Mouse (Mus musculus): Measurements from ENCODE around the gene Gm48552. TPM values are rescaled to one million over a fixed set of nuclear protein-coding genes. Genes with fewer than 3 reads are reported as not detected.

Gm48552 gene
- polyA plus RNA-seq, 1 experiment from 2014 or later: 1.5 TPM

DNA sequence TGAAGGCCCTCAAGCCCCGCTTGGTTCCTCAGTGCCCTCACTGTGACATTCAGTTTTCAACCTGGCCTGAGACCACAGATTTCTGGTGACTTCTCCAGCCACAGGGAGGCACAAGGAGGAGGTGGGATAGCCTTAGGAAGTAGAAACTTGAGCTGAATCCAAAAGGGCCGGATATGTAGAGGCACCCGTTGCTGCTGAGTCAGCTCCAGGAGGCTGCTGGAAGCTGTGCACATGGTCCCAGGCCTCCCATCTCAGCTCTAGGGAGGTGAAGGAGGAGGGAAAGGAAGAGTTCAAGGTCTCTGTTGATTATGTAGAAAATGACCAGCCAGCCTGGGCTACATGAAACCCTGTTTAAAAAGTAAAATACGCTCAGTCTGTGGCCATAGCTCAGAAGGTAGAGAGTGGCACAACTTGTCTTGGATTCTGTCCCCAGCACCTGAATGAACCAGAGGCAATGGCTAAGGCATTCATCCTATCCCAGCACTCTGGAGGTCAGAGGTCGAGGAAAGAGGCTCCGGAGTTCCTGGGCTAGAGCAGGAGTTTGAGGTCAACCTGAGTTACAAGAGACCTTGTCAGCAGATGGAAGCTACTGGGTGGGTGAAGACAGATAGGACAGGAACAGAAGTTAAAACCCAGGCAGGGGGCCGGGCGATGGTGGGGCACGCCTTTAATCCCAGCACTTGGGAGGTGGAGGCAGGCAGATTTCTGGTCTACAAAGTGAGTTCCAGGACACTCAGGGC is 33.9 kb upstream of the Gm48552 start:
- 71% methylated on average over 9 of the region's 9 CpGs for WGBS
- Histone ChIP-seq H3K4me1 (peaks cover 70% of the 10 kb centered on the region), H3K36me3 (no peaks in the 10 kb centered on the region)

DNA sequence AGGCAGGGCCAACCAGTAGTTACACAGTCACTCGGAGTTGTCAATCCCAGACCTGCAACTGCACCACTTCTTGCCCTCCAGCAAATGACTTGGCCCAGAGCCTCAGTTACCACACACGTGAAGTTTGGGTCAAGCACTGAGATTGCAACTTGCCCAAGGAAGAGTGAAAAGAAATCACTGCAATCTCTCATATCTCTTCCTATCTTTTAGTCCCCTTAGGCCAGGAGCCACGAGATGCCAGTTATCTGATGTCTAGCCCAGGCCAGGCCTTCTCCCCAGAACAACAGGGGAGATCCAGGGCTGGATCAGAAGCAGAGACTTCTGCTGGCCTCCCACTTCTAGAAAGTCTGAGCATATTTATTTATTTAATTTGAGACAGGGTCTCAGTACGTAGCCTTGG is 33.3 kb upstream of the Gm48552 start:
- Histone ChIP-seq H3K4me1 (peaks cover 68% of the 10 kb centered on the region), H3K36me3 (no peaks in the 10 kb centered on the region), H3K27me3 (ENCODE audit: low read depth, poor library complexity, severe bottlenecking) (peaks cover 30% of the 10 kb centered on the region), H3K27ac (no peak overlapping the region), H3K9me3 (replicated peaks) (no peaks in the 10 kb centered on the region), H3K4me3 (no peak overlapping the region)
- no peak for DNase-seq (ENCODE audit: low spot score)
- WGBS: 80% methylated on average over 4 of the region's 4 CpGs

More for the DNA sequence above, 33.9 kb upstream of the Gm48552 start:
- Histone ChIP-seq H3K4me3 (no peak overlapping the region), H3K9me3 (replicated peaks) (no peaks in the 10 kb centered on the region), H3K27me3 (ENCODE audit: low read depth, poor library complexity, severe bottlenecking) (peaks cover 30% of the 10 kb centered on the region), H3K27ac (no peak overlapping the region)
- no peak for DNase-seq (ENCODE audit: low spot score)

DNA sequence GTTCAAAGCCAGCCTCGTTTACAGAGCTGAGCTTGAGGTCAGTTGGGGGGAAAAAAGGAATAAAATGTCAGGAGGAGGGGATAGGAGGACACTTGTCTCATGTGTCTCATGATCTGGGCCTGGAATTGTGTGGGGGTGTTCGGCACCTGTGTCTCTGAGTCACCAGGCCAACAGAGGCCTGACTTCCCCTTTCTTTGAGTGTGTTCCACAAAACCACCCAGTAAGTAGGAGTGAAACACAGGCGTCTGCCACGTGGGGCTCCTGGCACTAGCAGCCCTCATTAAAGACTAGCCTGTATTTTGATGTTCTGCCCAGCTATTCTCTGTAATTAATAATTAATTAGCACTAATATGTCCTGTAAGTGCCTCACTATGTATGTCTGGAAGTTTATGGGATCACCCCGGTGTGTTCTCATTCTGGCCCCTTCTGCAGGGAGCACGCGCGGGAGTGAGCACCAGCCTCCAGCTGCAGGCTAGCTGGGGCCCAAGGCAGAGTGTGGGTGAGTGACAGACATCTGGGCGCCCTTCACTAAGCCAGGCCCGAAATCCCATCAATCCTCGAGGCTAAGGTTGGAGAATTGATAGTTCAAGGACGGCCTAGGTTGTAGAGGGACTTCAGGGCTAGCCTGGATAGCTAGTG is 32.3 kb upstream of the Gm48552 start:
- peaks cover 30% of the 10 kb centered on the region for H3K27me3 ChIP-seq (ENCODE audit: low read depth, poor library complexity, severe bottlenecking)
- WGBS: 59% methylated on average over 12 of the region's 12 CpGs
- 0 out of 2 replicates have a peak, but pooled peaks cover 6% of the 10 kb centered on the region for H3K36me3 ChIP-seq
- peaks cover 71% of the 10 kb centered on the region for H3K4me1 ChIP-seq
- H3K27ac ChIP-seq: peak overlapping the region; percentile 61
- no peak for DNase-seq (ENCODE audit: low spot score)
- no peaks in the 10 kb centered on the region for H3K9me3 ChIP-seq (replicated peaks)
- H3K4me3 ChIP-seq: peak overlapping the region; percentile 82

DNA sequence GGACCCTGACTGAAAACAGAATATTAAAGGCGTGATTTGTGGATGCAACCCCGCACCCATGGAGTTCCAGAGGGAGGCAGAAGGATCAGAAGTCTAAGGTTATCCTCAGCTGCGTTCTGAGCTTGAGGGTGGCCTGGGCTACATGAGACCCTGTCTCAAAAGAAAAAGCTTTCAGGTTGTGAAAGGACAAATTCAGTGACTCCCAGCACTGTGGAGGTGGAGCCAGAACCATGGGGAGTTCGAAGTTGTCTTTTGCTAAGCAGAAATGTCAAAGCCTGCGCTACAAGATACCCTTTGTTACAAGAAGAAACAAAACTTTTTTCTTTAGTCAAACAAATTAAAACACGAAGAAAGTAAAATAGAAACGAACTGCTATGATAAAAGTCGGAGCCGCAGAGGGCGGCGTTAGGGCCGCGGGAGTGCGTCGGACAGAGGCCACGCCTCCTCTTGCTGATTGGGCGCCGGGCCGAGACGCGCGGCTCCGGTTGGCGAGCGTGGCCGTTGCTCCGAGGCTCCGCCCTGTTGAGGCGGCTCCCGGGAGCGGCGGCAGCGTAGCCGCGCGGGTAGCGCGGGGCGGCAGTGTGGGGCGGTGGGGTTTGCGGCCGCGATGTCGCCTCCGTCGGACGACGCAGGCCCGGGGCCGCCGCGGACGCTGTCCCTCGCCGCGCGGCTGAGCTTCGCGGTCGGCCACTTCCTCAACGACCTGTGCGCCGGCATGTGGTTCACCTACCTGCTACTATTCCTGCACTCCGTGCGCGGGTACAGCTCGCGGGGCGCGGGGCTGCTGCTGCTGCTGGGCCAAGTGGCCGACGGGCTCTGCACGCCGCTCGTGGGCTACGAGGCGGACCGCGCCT is 31.6 kb upstream of the Gm48552 start, which contains the start of gene Mfsd12:
Mfsd12 (plus strand) TSS at position 501 of the 854 bp plus-strand sequence.
- peaks cover 70% of the 10 kb centered on the region for H3K4me1 ChIP-seq
- WGBS: 2% methylated on average over 79 of the region's 79 CpGs

DNA sequence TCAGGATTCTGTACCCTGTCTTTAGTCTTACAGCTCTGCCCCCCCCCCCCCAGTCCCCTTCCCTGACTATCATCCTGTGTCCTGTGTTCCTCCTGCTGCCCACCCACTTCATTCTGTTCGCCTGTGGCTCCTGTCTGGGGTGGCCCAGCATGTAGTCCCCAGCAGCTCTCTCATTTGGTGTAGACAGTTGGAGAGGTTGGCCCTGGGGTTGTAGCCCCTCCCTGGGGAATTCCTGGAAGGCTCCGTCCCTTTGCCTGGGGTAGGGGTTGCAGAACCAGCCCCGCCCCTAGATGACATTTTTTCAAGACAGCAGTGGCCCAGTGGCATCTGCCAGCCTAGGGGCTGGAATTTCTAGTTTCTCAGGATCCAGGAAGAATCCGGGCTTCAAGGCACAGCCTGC is 30.6 kb upstream of the Gm48552 start:
- peaks cover 43% of the 10 kb centered on the region for H3K27me3 ChIP-seq (ENCODE audit: low read depth, poor library complexity, severe bottlenecking)
- H3K4me3 ChIP-seq: peak overlapping the region; percentile 82
- H3K36me3 ChIP-seq: peaks cover 23% of the 10 kb centered on the region
- H3K9me3 ChIP-seq (replicated peaks): no peaks in the 10 kb centered on the region
- DNase-seq (ENCODE audit: low spot score): no peak
- WGBS: 43% methylated on average over 4 of the region's 4 CpGs
- H3K4me1 ChIP-seq: peaks cover 75% of the 10 kb centered on the region
- H3K27ac ChIP-seq: no peak overlapping the region

More for the DNA sequence above, 31.6 kb upstream of the Gm48552 start, which contains the start of gene Mfsd12:
- H3K36me3 ChIP-seq: peaks cover 13% of the 10 kb centered on the region
- H3K9me3 ChIP-seq (replicated peaks): no peaks in the 10 kb centered on the region
- DNase-seq (ENCODE audit: low spot score): peak; percentile 90
- H3K4me3 ChIP-seq: peak within 1 kb of the TSS; percentile 82
- peak within 1 kb of the TSS; percentile 84 for H3K27ac ChIP-seq
- H3K27me3 ChIP-seq (ENCODE audit: low read depth, poor library complexity, severe bottlenecking): peaks cover 33% of the 10 kb centered on the region

DNA sequence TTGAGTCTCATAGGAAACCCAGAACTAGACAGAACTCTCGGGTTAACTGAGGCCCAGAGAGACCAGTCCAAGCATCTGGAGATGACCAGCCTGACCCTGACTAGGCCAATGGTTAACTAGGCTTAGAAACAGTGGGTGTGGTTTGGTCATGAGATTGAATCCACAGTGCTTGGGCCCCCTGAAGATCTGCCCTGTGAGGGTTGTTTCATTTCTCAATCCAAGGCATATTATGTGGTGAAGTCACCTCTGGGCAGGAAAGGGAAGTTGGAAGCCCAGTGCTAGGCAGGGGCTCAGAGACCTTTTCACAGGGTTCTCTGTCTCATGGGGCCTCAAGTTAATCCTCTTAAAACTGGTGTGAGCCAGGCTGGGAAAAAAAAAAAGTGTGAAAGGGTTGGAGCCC is 30.0 kb upstream of the Gm48552 start:
- no peak for DNase-seq (ENCODE audit: low spot score)
- 85% methylated on average over 1 of the region's 1 CpGs for WGBS
- Histone ChIP-seq H3K9me3 (replicated peaks) (no peaks in the 10 kb centered on the region), H3K36me3 (peaks cover 23% of the 10 kb centered on the region), H3K27me3 (ENCODE audit: low read depth, poor library complexity, severe bottlenecking) (peaks cover 50% of the 10 kb centered on the region), H3K4me1 (peaks cover 81% of the 10 kb centered on the region), H3K27ac (no peak overlapping the region), H3K4me3 (no peak overlapping the region; the same call in 1 of the 2 replicates)

DNA sequence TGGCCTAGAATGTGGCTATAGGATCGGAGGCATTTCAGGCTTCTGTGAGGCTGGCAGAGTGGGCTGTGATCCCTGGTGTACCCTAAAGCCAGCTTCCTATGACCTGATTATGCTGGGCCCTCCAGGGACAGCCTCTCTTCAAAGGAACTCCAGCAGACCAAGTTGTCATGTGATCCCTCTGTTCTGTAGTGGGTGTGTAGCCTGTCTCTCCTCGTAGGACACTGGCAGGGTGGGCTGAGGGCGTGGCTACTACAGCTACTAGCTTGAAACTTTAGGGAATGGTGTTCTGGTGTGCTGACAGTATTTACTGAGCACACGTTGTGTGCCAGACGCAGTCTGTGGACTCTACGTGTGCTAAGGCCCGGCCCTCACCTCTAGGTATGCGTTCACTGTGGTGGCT is 28.1 kb upstream of the Gm48552 start:
- no peak for DNase-seq (ENCODE audit: low spot score)
- Histone ChIP-seq H3K27ac (peak overlapping the region; percentile 7; the same call in 1 of the 2 replicates), H3K9me3 (replicated peaks) (no peaks in the 10 kb centered on the region), H3K27me3 (ENCODE audit: low read depth, poor library complexity, severe bottlenecking) (peaks cover 68% of the 10 kb centered on the region), H3K4me1 (peaks cover 86% of the 10 kb centered on the region), H3K4me3 (no peak overlapping the region), H3K36me3 (peaks cover 23% of the 10 kb centered on the region)
- WGBS: 67% methylated on average over 8 of the region's 8 CpGs

DNA sequence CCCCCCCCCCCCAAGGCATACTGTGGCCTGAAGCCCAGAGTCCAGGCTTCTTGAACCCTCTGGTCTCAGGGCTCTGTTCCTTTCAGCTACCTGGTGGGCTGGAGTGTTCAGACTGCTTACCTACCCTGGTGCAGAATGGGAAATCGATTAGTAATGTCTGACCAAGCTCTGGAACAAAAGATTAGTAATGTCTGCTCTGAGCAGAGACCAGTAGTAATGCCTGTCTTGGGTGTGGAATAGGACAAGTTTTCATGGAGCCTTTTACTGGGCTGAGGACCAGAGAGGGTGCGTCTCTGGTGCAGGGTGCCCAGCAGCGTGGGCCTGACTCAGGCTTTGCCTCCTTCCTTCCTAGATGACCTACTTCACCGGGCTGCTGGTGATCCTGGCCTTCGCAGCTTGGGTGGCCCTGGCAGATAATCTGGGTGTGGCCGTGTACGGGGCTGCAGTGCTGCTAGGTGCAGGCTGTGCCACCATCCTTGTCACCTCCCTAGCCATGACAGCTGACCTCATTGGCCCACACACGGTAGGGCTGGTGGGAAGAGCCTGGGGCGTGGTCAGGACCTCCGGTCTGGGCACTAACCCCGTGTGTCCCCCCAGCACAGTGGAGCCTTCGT is 26.4 kb upstream of the Gm48552 start:
- Histone ChIP-seq H3K36me3 (peaks cover 41% of the 10 kb centered on the region), H3K27me3 (ENCODE audit: low read depth, poor library complexity, severe bottlenecking) (peaks cover 57% of the 10 kb centered on the region), H3K4me1 (peaks cover 87% of the 10 kb centered on the region), H3K9me3 (replicated peaks) (no peaks in the 10 kb centered on the region), H3K27ac (no peak overlapping the region), H3K4me3 (0 out of 2 replicates have a peak overlapping the region, but pooled peaks have one; percentile 2)
- WGBS: 74% methylated on average over 12 of the region's 12 CpGs
- no peak for DNase-seq (ENCODE audit: low spot score)

DNA sequence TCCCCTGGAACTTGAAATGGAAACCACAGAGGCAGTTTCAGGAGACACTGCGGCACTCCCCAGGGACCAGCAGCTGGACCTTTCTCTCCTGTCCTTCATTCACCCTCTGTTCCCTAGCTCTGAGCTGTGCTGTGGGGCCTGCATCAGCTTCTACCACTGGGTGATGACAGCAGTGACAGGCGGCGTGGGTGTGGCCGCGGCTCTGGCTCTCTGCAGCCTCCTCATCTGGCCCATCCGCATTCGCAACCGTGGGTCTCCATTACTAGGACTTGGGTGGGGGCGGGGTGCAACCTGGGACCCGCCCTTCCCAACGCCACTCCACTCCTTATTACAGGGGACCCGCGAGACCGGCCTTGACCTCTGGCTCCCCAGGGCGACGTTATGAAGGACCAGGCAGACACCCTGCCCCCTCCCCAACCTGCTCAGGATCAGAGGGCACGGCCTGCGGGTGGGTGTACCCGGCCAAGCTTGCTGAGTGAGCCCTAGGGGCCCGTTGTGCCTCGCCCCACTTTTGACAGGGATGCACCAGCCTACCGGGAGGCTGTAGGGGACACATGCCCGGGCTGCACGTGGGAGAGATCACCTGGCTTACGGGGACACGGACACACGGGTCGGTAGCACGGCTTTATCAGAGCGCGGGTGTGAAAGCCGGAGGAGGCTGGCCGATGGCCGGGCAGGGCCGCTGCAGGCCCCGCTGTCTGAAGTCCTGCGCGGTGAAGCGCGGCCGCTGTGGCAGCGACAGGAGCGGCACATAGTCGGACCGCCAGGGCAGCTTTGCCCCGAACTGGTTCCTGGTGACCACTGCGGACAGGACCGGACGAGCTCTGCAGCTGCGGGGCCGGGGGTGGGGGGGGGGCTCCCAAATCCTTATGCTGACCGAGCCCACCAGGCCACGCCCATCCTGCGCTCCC is 25.1 kb upstream of the Gm48552 start:
- peaks cover 74% of the 10 kb centered on the region for H3K4me1 ChIP-seq
- DNase-seq (ENCODE audit: low spot score): no peak
- peak overlapping the region; percentile 21; the same call in 1 of the 2 replicates for H3K27ac ChIP-seq
- peaks cover 48% of the 10 kb centered on the region for H3K27me3 ChIP-seq (ENCODE audit: low read depth, poor library complexity, severe bottlenecking)
- peaks cover 53% of the 10 kb centered on the region for H3K36me3 ChIP-seq
- 9% methylated on average over 54 of the region's 54 CpGs for WGBS
- H3K4me3 ChIP-seq: peak overlapping the region; percentile 47
- H3K9me3 ChIP-seq (replicated peaks): no peaks in the 10 kb centered on the region

DNA sequence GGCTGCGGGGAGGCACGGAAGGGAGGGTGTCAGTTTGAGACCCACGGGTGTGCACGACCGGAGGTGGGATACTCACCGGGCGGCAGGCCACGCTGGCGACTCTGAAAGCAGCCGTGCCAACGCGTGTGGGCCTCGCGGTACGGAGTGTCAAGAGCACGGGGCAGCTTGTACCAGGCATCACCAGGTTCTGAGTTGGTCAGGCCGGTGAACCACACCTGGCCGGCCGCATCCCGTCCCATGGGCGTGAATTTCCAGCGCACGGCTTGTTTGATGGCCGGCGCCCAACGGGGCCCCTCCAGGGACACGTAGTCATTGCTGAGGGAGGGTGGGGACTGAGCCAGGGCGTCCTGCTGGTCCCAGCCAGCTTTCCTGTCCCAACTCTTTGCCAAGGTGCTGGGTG is 24.1 kb upstream of the Gm48552 start:
- Histone ChIP-seq H3K36me3 (peaks cover 63% of the 10 kb centered on the region), H3K4me3 (peak overlapping the region; percentile 47), H3K9me3 (replicated peaks) (no peaks in the 10 kb centered on the region), H3K4me1 (peaks cover 64% of the 10 kb centered on the region), H3K27me3 (ENCODE audit: low read depth, poor library complexity, severe bottlenecking) (peaks cover 40% of the 10 kb centered on the region), H3K27ac (no peak overlapping the region)
- DNase-seq (ENCODE audit: low spot score): no peak
- 11% methylated on average over 28 of the region's 28 CpGs for WGBS

DNA sequence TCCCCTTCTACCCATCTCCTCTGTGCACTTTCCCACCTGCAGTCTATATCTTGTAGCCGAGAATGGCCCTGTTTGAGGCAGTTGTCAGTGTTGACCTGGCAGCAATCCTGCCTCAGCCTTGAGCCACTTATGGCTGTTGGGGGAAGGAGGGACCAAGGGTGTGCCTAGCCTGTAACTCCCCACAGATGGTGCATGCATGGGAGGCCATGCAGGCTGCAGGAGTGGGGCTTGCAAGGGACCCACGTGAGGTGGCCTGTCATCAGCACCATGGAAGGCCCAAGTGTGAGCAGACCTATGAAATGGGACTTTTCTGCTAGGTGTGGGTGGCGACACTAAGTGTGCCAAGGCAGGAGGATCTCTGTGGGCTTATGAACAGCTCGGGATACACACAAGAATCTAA is 23.7 kb upstream of the Gm48552 start:
- no peaks in the 10 kb centered on the region for H3K9me3 ChIP-seq (replicated peaks)
- H3K4me3 ChIP-seq: peak overlapping the region; percentile 47
- peaks cover 40% of the 10 kb centered on the region for H3K27me3 ChIP-seq (ENCODE audit: low read depth, poor library complexity, severe bottlenecking)
- WGBS: 38% methylated on average over 4 of the region's 4 CpGs
- H3K4me1 ChIP-seq: peaks cover 62% of the 10 kb centered on the region
- DNase-seq (ENCODE audit: low spot score): no peak
- H3K27ac ChIP-seq: no peak overlapping the region
- H3K36me3 ChIP-seq: peaks cover 67% of the 10 kb centered on the region

All from limb, embryonic 10.5 days (tissue).